Mouse (Mus musculus): ENCODE results near the gene Rpusd1. TPM values are rescaled to one million over a fixed set of nuclear protein-coding genes. Genes with fewer than 3 reads are reported as not detected.

Rpusd1 gene
- total and polyA plus RNA-seq, 3 experiments: 8.2 to 23.9 TPM; not detected in 1

- Histone ChIP-seq H3K4me1 (ENCODE audit: control insufficient read depth in 1 of 2, insufficient read depth in 2 of 2, low read length in 2 of 2) (no peaks in the 10 kb centered on the region), H3K27me3 (ENCODE audit: control insufficient read depth in 1 of 2, insufficient read depth in 2 of 2, low read length in 2 of 2) (peaks cover 12 to 21% of the 10 kb centered on the region in 2 experiments; a peak in 3 of 4 replicates), H3K36me3 (ENCODE audit: control insufficient read depth in 1 of 2, insufficient read depth in 2 of 2, low read length in 2 of 2) (no peaks in the 10 kb centered on the region), H3K9ac (ENCODE audit: control insufficient read depth, low read depth, low read length, poor library complexity, severe bottlenecking) (no peak overlapping the region), H3K79me2 (ENCODE audit: control insufficient read depth, insufficient read depth, low read length, poor library complexity) (no peaks in the 10 kb centered on the region), H3K9me3 (replicated peaks; ENCODE audit: insufficient read depth, low read length) (no peaks in the 10 kb centered on the region), H3K27ac (ENCODE audit: control insufficient read depth, low read depth, low read length) (no peak overlapping the region), H3K4me3 (ENCODE audit: control insufficient read depth in 1 of 2, insufficient read depth in 1 of 2, low read depth in 2 of 2, low read length in 2 of 2) (no peak overlapping the region)
- TF ChIP-seq TCF12 (IDR thresholded peaks at IDR 0.05; ENCODE audit: low read depth, low read length) (no peak), POLR2AphosphoS5 (IDR thresholded peaks at IDR 0.05; ENCODE audit: borderline replicate concordance, low read depth, low read length) (no peak), CHD2 (IDR thresholded peaks at IDR 0.05; ENCODE audit: low read length) (no peak), ZC3H11A (IDR thresholded peaks at IDR 0.05; ENCODE audit: low read depth, low read length) (no peak), ELF1 (IDR thresholded peaks at IDR 0.05; ENCODE audit: low read depth, low read length) (no peak), NELFE (IDR thresholded peaks at IDR 0.05; ENCODE audit: low read depth, low read length) (no peak), HCFC1 (IDR thresholded peaks at IDR 0.05; ENCODE audit: low read depth, low read length) (no peak), MAFK (IDR thresholded peaks at IDR 0.05; ENCODE audit: borderline replicate concordance, low read depth, low read length) (no peak), KAT2A (conservative IDR thresholded peaks at IDR 0.05; ENCODE audit: low read depth, low read length) (no peak), CHD1 (IDR thresholded peaks at IDR 0.05; ENCODE audit: low read depth, low read length) (no peak), RCOR1 (IDR thresholded peaks at IDR 0.05; ENCODE audit: low read depth, low read length) (no peak), MYC (IDR thresholded peaks at IDR 0.05; ENCODE audit: low read depth, low read length) (no peak), CTCF (IDR thresholded peaks at IDR 0.05 in 2 of 3, conservative IDR thresholded peaks at IDR 0.05 in 1 of 3; ENCODE audit: control insufficient read depth in 1 of 3, insufficient read depth in 1 of 3, low read depth in 2 of 3, low read length in 3 of 3, poor library complexity in 1 of 3, severe bottlenecking in 1 of 3) (no peak), UBTF (IDR thresholded peaks at IDR 0.05; ENCODE audit: borderline replicate concordance, insufficient read depth, low read depth, low read length) (no peak)
- DNase-seq (ENCODE audit: low read depth, low spot score): no peak
Observed at GRCm38 (mm10) chr17:25688922-25689321, 38.5 kb upstream of the Rpusd1 start.

DNA sequence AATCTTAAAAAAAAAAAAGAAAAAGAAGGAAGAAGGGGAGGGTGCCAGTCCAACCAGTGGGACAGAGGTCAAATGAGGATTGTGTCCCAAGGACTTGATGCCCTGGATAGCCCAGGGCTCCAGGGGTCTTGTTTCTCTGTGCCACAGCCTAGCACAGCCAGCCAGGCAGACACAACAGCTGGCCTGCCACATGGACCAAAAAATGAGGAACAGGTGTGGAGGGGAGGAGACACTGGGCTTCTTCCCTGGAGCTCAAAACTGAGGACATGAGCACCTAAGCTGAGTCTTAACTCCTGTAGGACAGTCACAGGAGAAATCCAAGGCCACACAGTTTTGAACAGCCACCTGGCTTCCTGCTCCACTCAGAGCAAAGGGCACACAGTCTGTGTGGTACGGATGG is 31.2 kb upstream of the Rpusd1 start:
- H3K4me1 ChIP-seq (ENCODE audit: control insufficient read depth in 1 of 2, insufficient read depth in 2 of 2, low read length in 2 of 2): no peaks in the 10 kb centered on the region
- no peak overlapping the region for H3K9ac ChIP-seq (ENCODE audit: control insufficient read depth, low read depth, low read length, poor library complexity, severe bottlenecking)
- no peaks in the 10 kb centered on the region for H3K36me3 ChIP-seq (ENCODE audit: control insufficient read depth in 1 of 2, insufficient read depth in 2 of 2, low read length in 2 of 2)
- H3K9me3 ChIP-seq (replicated peaks; ENCODE audit: insufficient read depth, low read length): no peaks in the 10 kb centered on the region
- DNase-seq (ENCODE audit: low read depth, low spot score): no peak
- no peaks in the 10 kb centered on the region for H3K79me2 ChIP-seq (ENCODE audit: control insufficient read depth, insufficient read depth, low read length, poor library complexity)
- TF ChIP-seq TCF12 (IDR thresholded peaks at IDR 0.05; ENCODE audit: low read depth, low read length) (no peak), SMC3 (IDR thresholded peaks at IDR 0.05; ENCODE audit: low read depth, low read length) (no peak), MEF2A (IDR thresholded peaks at IDR 0.05; ENCODE audit: extremely low read depth, insufficient replicate concordance, low read depth, low read length, poor library complexity, severe bottlenecking) (no peak), ELF1 (IDR thresholded peaks at IDR 0.05; ENCODE audit: low read depth, low read length) (no peak), ZNF384 (IDR thresholded peaks at IDR 0.05; ENCODE audit: low read depth, low read length) (no peak), RAD21 (IDR thresholded peaks at IDR 0.05; ENCODE audit: low read depth, low read length) (no peak), UBTF (IDR thresholded peaks at IDR 0.05; ENCODE audit: borderline replicate concordance, insufficient read depth, low read depth, low read length) (no peak), MYC (IDR thresholded peaks at IDR 0.05; ENCODE audit: low read depth, low read length) (no peak), POLR2A (IDR thresholded peaks at IDR 0.05; ENCODE audit: control insufficient read depth in 1 of 2, insufficient read depth in 1 of 2, low read depth in 1 of 2, low read length in 2 of 2, poor library complexity in 1 of 2) (no peak)
- H3K27ac ChIP-seq (ENCODE audit: control insufficient read depth, low read depth, low read length): no peak overlapping the region
- no peaks in the 10 kb centered on the region for H3K27me3 ChIP-seq (ENCODE audit: control insufficient read depth in 1 of 2, insufficient read depth in 2 of 2, low read length in 2 of 2)
- H3K4me3 ChIP-seq (ENCODE audit: control insufficient read depth in 1 of 2, insufficient read depth in 1 of 2, low read depth in 2 of 2, low read length in 2 of 2): no peak overlapping the region

All from MEL (cell line).